Comparison of ENCODE assay signal across 11 mouse cellular contexts in genomic region chr5:74189484-74190160, GRCm38 (mm10). TPM values are rescaled to one million over a fixed set of nuclear protein-coding genes. Genes with fewer than 3 reads are reported as not detected.
DNase-seq lines count a peak whose midpoint lies in the region; ATAC-seq and TF ChIP-seq lines count a peak whose summit lies in the region.
"Had no signal": no experiment of that assay in that cellular context is flagged by ENCODE, and none has a peak within 500 bp of the region (broad histone marks: within the 10 kb centered on the region; RNA-seq: fewer than 3 reads in every experiment).

No protein-coding gene starts in this region.

- no peak overlapping the region for H3K4me3 ChIP-seq in heart, embryonic 14.5 days (ENCODE audit: control insufficient read depth in 1 of 2, insufficient read depth in 1 of 2, low read depth in 1 of 2, low read length in 2 of 2)
- H3K4me3 ChIP-seq in cortical plate, adult 2 months (ENCODE audit: insufficient read depth, low read length), result 0 out of 2 replicates have a peak overlapping the region, but pooled peaks have one; percentile 2
- H3K4me3 ChIP-seq in forebrain, postnatal 0 days (ENCODE audit: low read depth, low read length), result no peak overlapping the region
- H3K4me3 ChIP-seq: midbrain, embryonic 13.5 days; neural tube, embryonic 13.5 days had no signal

- TF ChIP-seq CTCF in cortical plate, adult 2 months (IDR thresholded peaks at IDR 0.05; ENCODE audit: extremely low read depth, insufficient read depth, low read length), result no peak
- no peak for TF ChIP-seq CTCF in forebrain, postnatal 0 days (IDR thresholded peaks at IDR 0.05; ENCODE audit: low read depth)

- H3K27ac ChIP-seq in heart, embryonic 14.5 days (replicated peaks in 1 of 2; ENCODE audit: control insufficient read depth in 1 of 2, insufficient read depth in 1 of 2, low read depth in 2 of 2, low read length in 2 of 2), result peak overlapping the region; percentile 45 to 55
- H3K27ac ChIP-seq in cortical plate, adult 2 months (ENCODE audit: insufficient read depth, low read length), result peak overlapping the region; percentile 71
- peak overlapping the region; percentile 50; the same call in 1 of the 2 replicates for H3K27ac ChIP-seq in forebrain, postnatal 0 days (ENCODE audit: low read depth, low read length)
- H3K27ac ChIP-seq: midbrain, embryonic 13.5 days; neural tube, embryonic 13.5 days had no signal

- no peak for ATAC-seq in heart, embryonic 14.5 days (ENCODE audit: insufficient number of reproducible peaks, insufficient read depth, low FRiP score, low read depth)
- ATAC-seq in forebrain, postnatal 0 days, result peak; percentile 64; the same call in 1 of the 2 replicates
- ATAC-seq: midbrain, embryonic 13.5 days had no signal

- 0 out of 2 replicates have a peak, but pooled peaks have one; percentile 4 for TF ChIP-seq POLR2A in cortical plate, adult 2 months (IDR thresholded peaks at IDR 0.05; ENCODE audit: extremely low read depth, insufficient read depth, low read length)

- no peaks in the 10 kb centered on the region for H3K36me3 ChIP-seq in heart, embryonic 14.5 days (ENCODE audit: control insufficient read depth, insufficient read depth, low read length)
- no peaks in the 10 kb centered on the region for H3K36me3 ChIP-seq in forebrain, postnatal 0 days (ENCODE audit: insufficient read depth)
- H3K36me3 ChIP-seq: midbrain, embryonic 13.5 days; neural tube, embryonic 13.5 days had no signal

- intact Hi-C loops in heart, postnatal 14 days (cut with DNase I), result no loop called here
- intact Hi-C loops in left cerebral cortex, postnatal 25 days (cut with DNase I), result loop anchor here (2.0 to 10.0 kb wide), 3 partner anchors 71 to 965 kb away; partner anchors contain the start of gene Pdgfra

- no peak overlapping the region for H3K9ac ChIP-seq in heart, embryonic 14.5 days (ENCODE audit: low read length)
- H3K9ac ChIP-seq in forebrain, postnatal 0 days, result no peak overlapping the region
- H3K9ac ChIP-seq: midbrain, embryonic 13.5 days; neural tube, embryonic 13.5 days had no signal

- H3K9me3 ChIP-seq in heart, embryonic 14.5 days (ENCODE audit: control insufficient read depth, low read length), result no peaks in the 10 kb centered on the region
- H3K9me3 ChIP-seq in forebrain, postnatal 0 days (ENCODE audit: low read length), result no peaks in the 10 kb centered on the region
- H3K9me3 ChIP-seq: midbrain, embryonic 13.5 days; neural tube, embryonic 13.5 days had no signal

- 69% methylated on average over 9 of the region's 9 CpGs for WGBS in heart, embryonic 14.5 days
- WGBS in forebrain, postnatal 0 days, result 32% methylated on average over 9 of the region's 9 CpGs

- DNase-seq in heart, postnatal 14 days, result no peak
- DNase-seq in left cerebral cortex, postnatal 25 days (ENCODE audit: low spot score in 2 of 2), result peak; percentile 24 to 79
- DNase-seq in left cerebral cortex, adult 8-10 months (ENCODE audit: low spot score in 2 of 2), result no peak
- peak; percentile 51 for DNase-seq in forebrain, postnatal 0 days
- no peak for DNase-seq in T-cell, adult 2 months (ENCODE audit: low spot score)
- DNase-seq: right cerebral cortex, adult 18-20 months; thymus, postnatal 14 days had no signal

- no peaks in the 10 kb centered on the region for H3K27me3 ChIP-seq in heart, embryonic 14.5 days (ENCODE audit: control insufficient read depth, insufficient read depth, low read length)
- H3K27me3 ChIP-seq in forebrain, postnatal 0 days (ENCODE audit: insufficient read depth, low read length), result no peaks in the 10 kb centered on the region

- peaks cover 32 to 46% of the 10 kb centered on the region in 2 experiments for H3K4me1 ChIP-seq in heart, embryonic 14.5 days (ENCODE audit: control insufficient read depth in 2 of 2, insufficient read depth in 2 of 2, low read length in 2 of 2)
- peaks cover 9% of the 10 kb centered on the region; the same call in 1 of the 2 replicates for H3K4me1 ChIP-seq in cortical plate, adult 2 months (ENCODE audit: control insufficient read depth, insufficient read depth, low read length)
- H3K4me1 ChIP-seq in forebrain, postnatal 0 days (ENCODE audit: insufficient read depth), result peaks cover 18% of the 10 kb centered on the region

- H3K4me2 ChIP-seq in heart, embryonic 14.5 days (ENCODE audit: low read length), result peak overlapping the region; percentile 30; the same call in 1 of the 2 replicates
- peak overlapping the region; percentile 26 for H3K4me2 ChIP-seq in forebrain, postnatal 0 days (ENCODE audit: low read depth)
- H3K4me2 ChIP-seq: midbrain, embryonic 13.5 days; neural tube, embryonic 13.5 days had no signal

RNA-seq across cellular contexts. Expression of gene Rasl11b, which starts 5.5 kb away (rescaled TPM):
- polyA plus RNA-seq in heart, embryonic 14.5 days (2014; fragmentation: Nextera tagmentation; extraction: Ambion mirVana), result 85.9 and 92.3 TPM in 2 replicates
- total RNA-seq in heart, postnatal 14 days (2021), result 10 to 100 TPM; 27.7 to 33.0 TPM
- total RNA-seq in left cerebral cortex, postnatal 25 days (2021), result 10 to 100 TPM; 93.2 to 97.6 TPM
- 100 to 1,000 TPM in 1 of 4 experiments, 10 to 100 TPM in 3; 69.2 to 106 (median 80.9) TPM for total RNA-seq in left cerebral cortex, adult 8-10 months (2022)
- polyA plus RNA-seq in cortical plate, adult 2 months (2012; rRNA removed), result 119 and 124 TPM in 2 replicates
- total RNA-seq in forebrain, postnatal 0 days (2014; rRNA removed), result 7.7 and 8.4 TPM in 2 replicates
- 37.3 and 43.5 TPM in 2 replicates for polyA plus RNA-seq in forebrain, postnatal 0 days (2015; fragmentation: Nextera tagmentation; extraction: Ambion mirVana)

Comparison
In these comparisons a context has a peak if more than half of its experiments do, and no peak if none do; other contexts are left out.
1. DNase-seq: peak in left cerebral cortex, postnatal 25 days (2 of 2) and forebrain, postnatal 0 days (single experiment); none in heart, postnatal 14 days (0 of 2), left cerebral cortex, adult 8-10 months (0 of 2) and T-cell, adult 2 months (single experiment).
2. Peak in every context shown above with its lines, with median percentiles within 50 percentile points of each other: H3K27ac ChIP-seq.